Mouse (Mus musculus): ENCODE data around the gene Adamtsl4.

DNA sequence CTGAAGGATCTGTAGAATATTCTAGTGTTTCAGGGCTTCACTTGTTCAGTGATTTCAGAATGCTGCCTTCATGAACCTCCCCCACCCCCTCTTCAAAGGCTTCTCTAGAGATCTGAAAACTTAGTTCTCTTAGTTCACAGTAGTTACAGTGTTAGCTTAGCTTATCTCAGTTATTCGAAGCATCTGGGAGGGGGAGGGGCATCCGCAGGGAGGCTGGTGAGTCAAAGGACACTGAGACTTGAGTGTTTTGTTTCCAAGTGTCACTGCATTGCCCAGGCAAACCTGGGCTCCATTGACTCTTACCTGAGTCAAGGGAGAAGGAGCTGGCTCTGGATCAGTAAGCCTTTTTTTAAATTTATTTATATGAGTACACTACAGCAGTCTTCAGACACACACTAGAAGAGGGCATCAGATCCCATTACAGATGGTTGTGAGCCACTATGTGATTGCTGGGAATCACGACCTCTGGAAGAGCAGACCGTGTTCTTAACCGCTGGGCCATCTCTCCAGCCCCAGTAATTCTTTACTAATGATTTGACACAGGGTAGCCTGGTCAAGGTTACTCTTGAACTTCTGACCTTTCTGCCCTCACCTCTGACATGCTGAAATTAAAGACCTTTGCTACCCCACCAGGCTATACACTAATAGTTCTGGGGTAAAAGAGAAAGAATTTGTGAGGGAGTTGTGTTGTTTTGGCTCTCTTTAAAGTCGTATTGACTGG lies 21.4 kb downstream of the Adamtsl4 start:
- TF ChIP-seq CTCF (IDR thresholded peaks at IDR 0.05; ENCODE audit: insufficient read depth, low read depth, low read length) (no peak), POLR2A (IDR thresholded peaks at IDR 0.05; ENCODE audit: insufficient read depth, low read depth, low read length) (no peak)

All from olfactory bulb, adult 2 months (tissue).